Mouse (Mus musculus) T-helper 17 cell (primary cell): Measurements from ENCODE around the gene Slc39a7.

Source experiments
- in situ Hi-C, 2 experiments: fragments of 300-600 bp; cut with MboI, MseI; formaldehyde crosslinking; loops; 1 replicate in 1 of 2; 2 replicates in 1 of 2; pipeline ENCODE4 v1.15.1; 2025; ENCODE audit warnings: high pct_unique_total_duplicates in 2 of 2

The Slc39a7 gene

DNA sequence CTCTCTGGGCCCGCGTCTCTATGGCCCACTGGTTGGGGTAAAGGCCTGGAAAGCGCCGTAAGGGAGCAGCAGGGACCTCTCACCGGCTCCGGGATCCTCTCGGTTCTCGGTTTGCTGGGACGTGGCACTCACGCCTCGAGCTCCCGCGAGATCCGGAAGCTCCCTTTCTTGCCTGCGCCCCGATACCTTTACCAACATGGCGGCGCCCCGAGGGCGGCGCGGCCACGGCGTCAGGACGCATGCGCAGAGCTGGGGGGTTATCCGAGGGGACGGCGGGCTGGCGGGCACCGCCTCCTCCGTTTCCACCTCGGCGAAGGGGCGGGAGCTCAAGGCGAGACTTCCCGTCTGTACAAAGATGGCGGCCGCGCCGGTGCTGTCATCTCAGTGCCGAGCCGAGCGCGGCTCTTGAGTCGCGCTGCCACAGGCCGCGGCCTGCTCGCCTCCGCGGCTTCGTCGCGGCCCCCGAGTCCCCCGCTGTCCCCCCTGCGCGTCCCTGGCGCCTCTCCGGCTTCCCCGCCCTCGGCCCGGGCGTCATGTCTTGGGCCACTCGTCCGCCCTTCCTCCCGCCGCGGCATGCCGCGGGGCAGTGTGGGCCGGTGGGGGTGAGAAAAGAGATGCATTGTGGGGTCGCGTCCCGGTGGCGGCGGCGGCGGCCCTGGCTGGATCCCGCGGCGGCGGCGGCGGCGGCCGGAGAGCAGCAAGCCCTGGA, at the start of gene Slc39a7, which contains the start of gene Rxrb:
Gene Slc39a7 (minus strand): TSS at position 218 of the 709 bp plus-strand sequence.
Gene Rxrb (plus strand): TSS at position 348 of the 709 bp plus-strand sequence.
- in situ Hi-C loops = no loop called here

DNA sequence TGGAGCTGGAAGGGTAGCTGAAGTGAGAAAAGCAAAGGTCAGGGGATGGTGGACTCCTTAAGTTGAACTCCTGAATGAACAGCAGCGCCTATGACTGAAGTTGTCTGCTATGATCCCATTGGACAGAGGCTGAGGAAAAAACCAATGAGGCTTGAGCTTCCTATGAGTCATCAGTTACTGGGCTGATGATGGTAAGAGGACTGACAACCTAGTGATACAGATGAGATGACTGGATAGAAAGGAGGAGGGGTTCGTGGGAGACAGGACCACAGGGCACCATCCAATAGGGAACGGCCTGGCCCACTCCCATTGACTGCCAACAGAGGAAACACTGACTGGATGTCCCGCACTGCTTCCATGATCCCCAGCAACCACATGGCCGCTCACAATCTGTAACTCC, 48.1 kb upstream of the Slc39a7 start:
- in situ Hi-C loops = loop anchor here in 1 of 2 experiments (5.0 kb wide), 1 partner anchor 88 kb away; no protein-coding TSS in a partner anchor

DNA sequence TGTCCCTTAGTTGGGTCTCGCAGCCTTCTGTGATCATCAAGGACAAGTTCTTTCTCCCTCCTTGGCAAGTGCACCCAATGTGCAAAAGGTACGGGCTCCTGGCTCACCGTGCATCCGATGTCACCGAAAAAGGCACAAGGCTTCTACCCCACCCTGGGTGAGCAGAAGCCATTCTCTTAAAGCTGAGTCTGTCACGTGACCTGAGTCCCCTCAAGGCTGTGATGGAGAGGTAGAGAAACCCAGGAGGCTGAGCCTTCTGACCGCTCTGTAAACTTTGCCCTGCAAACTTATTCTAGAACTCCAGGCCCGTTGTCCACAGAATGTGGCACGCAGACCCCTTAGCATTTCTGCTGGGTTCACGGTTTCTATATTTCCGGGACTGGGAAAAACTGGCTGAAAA, 47.5 kb upstream of the Slc39a7 start:
- in situ Hi-C loops = no loop called here

DNA sequence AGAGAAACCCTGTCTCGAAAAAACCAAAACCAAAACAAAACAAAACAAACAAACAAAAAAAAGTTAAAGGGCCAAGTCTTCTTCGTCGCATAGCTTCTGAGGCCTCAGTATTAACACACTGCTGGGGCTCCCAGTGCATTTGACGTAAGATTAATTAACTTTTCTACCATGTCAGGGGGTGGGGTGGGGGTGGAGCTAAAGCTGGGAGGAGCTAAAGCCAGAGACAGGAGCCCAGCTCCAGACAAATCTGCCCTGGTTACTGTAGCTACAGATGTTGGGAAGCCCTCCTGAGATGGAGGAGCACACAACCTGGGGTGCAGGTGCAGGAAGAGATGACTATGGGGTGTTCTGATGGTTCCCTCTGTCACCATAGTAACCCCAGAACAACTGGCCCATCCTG, 46.7 kb upstream of the Slc39a7 start:
- in situ Hi-C loops = no loop called here

DNA sequence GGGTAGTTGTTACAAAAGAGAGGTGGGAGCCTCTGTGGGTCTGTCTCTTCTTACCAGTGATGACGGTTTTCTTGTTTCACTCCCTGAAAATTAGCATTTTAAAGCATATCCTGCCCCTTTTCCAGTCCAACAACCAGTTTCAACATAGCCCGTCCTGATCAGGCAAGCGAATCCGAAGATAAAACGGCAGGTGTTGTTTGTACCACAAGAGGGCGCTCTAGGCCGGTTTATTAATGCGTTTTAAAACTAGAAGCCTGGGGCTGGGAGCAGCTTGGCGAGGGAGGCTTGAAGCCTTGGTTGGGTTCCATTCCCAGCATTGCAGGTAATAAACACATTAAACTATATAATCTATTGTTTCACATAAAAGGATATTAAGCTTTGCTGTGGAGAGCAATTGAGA, 46.1 kb upstream of the Slc39a7 start:
- in situ Hi-C loops = no loop called here

DNA sequence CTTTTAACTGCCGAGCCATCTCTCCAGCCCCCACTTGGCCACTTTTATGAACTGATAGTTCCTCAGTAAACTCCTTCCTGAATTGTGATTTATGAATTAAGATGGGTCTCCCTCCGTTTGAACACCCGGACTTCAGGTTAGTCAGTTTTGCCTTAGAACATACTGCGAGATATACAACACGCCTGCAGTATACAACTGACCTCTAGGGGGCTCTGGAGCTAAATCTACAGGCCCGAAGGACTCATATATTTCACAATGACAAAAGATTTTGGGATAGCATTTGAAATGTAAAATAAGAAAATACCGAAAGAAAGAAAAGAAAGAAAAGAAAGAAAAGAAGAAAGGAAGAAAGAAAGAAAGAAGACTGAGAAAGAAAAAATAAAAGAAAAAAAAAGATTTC, 43.8 kb upstream of the Slc39a7 start:
- in situ Hi-C loops = no loop called here

DNA sequence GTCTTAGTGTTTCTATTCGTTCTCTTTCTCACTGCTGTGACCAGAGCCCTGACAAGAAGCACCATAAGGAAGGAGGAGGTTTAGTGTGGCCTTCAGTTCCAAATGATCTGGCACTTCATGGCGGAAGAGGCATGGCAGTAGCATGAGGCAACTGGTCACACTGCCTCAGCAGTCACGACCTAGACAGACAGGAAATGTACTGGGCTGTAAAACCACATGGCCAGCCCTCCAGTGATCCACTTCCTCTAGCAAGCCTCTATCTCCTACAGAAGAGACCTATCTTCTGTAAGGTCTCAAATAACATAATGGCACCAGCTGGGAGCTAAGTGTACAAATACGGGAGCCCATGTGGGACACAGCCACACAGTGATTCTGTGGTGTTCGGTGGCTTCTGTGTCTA, 40.6 kb upstream of the Slc39a7 start:
- in situ Hi-C loops = loop anchor here (5.0 to 25.0 kb wide), 2 partner anchors 95 to 765 kb away; partner anchors contain the start of genes Dxo (in 1 of the 2) and Stk19 (in 1 of the 2)

DNA sequence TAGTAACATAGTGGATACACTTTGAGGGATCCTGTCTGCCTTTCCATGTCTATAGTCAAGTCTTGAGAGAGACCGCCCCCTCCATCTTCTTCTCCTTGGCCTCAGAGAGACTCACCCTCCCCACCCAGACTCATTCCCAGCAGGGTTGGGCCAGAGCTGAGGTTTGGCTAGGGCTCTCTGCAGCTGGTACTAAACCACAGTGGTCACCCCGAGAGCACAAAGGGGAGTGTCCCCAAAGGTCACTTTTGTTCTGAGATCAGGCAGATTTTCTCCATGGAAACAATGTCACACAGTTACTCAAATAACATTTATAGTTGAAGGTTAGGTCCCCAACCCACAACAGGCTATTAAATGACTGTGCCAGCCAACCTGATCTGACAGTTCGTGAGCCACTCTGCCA, 37.4 kb upstream of the Slc39a7 start:
- in situ Hi-C loops = loop anchor here in 1 of 2 experiments (25.0 kb wide), 1 partner anchor 768 kb away; the partner anchor contains the start of genes Dxo and Stk19

DNA sequence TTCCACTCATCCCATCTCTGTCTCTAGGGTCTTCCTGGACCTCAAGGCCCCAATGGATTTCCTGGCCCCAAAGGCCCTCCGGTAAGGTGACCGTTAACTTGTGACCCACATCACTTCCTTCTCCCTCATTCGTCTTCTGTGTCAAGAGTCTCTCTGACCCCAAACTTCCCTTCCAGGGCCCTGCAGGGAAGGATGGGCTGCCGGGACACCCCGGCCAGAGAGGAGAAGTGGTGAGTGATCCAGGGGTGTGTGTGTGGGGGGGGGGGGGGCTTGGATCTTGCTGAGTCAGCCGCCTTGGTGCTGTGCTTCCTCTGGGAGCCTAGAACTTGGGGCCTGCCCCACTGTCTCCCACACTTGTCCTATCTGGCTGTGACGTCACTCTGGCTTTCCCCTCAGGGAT, 25.7 kb upstream of the Slc39a7 start:
- in situ Hi-C loops = loop anchor here (10.0 to 25.0 kb wide), 2 partner anchors 780 to 1468 kb away; partner anchors contain the start of genes Dxo (in 1 of the 2) and Stk19 (in 1 of the 2)

DNA sequence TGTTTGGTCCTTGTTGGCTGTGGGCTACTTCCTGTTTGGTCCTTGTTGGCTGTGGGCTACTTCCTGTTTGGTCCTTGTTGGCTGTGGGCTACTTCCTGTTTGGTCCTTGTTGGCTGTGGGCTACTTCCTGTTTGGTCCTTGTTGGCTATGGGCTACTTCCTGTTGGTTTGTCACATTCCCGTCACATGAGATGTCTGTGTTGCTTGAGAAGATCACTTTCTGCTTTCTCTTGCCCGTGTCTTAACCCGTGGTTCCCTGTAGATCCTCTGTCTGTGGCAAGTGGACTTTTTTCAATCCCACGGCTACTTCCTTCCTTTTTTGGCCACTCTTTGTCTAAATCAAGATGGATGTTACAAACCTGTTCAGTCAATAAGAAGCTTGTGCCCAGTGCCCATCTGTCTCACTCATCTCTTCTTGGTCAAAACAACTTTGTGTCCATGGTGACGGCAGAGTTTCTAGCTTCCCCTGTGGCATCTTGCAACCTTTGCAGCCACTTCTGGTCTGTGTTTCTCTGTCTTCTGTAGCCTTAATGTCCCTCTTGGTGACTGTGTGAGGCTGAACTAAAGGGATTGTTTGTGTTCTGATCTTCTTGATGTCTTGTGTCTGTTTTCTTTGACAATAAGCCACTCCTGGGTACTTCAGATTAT, 16.0 kb upstream of the Slc39a7 start:
- in situ Hi-C loops = no loop called here

DNA sequence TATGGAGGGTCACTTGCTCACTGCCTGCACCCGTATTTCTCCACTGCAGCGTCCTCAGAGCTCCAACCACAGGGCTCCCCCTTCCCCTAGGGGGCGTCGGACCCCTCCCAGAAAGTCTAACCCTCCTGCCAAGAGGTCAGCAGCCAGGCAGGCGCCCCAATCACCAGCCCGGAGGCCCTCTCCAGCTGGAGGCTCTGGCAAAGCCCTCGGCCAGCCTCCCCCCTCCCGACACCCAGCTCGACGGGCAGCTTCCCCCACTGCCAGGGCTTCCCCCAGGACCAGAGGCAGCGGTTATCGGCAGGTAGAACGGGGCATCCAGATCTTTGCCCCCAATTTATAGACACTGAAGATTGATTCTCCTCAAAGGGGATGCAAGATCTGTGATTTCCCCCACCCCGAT, 14.5 kb upstream of the Slc39a7 start:
- in situ Hi-C loops = no loop called here

DNA sequence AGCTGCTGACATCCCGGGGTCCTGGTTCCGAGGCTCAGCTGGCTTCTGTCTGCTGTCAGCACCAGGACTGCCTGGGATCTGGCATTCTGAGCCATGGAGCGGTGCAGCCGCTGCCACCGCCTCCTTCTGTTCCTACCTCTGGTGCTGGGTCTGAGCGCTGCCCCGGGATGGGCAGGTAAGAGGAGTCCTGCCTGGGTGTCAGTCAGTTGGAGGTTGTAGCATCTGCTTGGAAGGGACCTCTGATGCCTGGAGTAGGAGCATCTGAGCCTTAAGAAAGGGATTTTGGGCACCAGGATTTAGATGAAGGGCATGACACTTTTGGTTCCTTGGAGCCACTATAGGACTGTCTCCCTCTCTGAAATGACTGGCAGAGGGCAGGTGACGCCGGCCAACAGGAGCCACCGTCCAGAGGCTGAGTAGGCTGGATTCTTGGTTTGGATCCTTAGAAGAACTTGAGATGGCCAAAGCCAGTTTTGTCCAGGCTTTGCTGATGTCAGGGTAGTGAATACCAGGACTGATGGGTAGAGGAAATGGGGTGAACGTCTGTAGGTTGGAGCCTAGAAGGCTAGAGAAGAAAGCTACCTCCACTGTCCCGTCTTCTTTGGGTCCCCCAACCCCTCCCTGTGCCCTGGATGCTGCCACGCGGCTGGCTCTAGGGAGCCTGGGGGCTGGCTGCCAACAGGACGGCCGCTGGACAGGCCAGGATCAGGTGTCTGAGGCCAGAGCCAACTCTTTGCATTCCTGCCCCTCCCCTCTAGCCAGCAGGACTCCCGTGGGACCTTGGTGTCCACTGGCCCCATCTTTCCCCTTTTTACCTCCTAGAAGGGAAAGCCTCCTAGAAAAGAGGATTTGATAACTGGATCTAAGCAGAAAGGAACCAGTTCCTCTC, 8.3 kb upstream of the Slc39a7 start:
- in situ Hi-C loops = loop anchor here in 1 of 2 experiments (5.0 kb wide), 1 partner anchor 127 kb away; no protein-coding TSS in a partner anchor

DNA sequence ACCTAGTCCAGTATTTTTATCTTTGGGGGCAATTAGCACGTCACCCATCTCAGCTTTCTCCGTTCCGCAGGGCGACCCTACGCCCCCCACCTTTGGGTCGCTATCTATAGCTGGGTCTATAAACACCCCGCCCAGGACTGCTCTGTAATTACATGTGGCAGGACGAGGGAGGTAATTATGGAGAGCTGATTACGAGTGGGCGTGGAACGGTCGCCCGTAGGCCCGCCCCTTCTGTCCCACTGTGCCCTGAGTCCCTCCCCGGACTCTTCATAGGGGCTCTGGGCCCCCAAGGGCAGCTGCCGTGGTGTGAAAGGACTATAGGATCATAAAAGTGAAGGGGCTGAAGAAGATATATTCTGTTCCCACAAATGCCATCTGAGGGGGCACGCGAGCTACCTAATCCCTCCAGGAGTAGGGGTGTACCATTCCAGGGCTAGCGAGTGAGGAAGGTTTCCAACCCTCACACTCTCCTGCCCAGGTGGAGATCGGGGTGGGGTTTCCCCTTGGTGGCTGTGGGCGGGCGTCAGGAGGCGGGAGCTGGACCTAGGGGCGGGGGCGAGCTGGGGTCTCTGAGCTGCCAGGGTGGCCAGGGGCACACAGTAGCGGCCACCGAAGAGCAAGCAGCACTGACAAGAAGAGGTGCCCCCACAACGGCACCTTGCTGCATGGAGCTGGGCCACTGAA, 7.5 kb upstream of the Slc39a7 start, which contains the start of gene Col11a2:
Gene Col11a2 (plus strand): TSS at position 560 of the 684 bp plus-strand sequence.
- in situ Hi-C loops = loop anchor here in 1 of 2 experiments (5.0 kb wide), 1 partner anchor 128 kb away; no protein-coding TSS in a partner anchor

DNA sequence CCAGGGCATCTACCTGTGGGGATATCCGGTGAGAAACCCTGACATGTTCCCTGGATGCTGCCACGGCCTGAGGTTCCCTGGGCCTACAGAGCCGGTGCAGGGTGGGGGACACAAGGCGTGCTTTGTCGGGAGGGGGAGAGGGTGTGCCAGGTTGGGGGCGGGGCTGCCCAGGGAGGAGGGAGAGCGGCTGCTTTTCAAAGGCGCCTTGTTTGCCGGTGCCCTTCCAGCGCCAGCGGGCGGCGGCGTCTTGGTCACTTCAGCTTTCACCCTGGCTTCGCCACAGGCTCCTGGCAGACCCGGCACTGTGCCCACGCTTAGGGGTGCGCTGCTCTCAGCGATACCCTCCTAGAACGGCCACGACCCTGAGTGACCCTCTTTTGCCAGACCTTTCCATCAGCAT, 7.0 kb upstream of the Slc39a7 start:
- in situ Hi-C loops = loop anchor here in 1 of 2 experiments (5.0 kb wide), 1 partner anchor 129 kb away; no protein-coding TSS in a partner anchor

DNA sequence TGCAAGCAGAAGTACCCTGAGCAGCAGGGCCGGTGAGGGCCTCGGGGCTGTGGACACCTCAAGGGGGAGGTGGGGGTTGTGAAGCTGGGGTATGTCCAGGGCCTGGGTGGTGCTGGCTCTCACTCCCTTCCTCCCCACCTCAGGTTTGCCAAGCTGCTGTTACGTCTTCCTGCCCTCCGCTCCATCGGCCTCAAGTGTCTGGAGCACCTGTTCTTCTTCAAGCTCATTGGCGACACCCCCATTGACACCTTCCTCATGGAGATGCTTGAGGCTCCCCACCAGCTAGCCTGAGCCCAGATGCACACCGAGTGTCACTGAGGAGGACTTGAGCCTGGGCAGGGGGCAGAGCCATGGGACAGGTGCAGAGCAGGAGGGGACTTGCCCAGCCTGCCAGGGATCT, 5.8 kb upstream of the Slc39a7 start:
- in situ Hi-C loops = loop anchor here in 1 of 2 experiments (5.0 kb wide), 1 partner anchor 130 kb away; no protein-coding TSS in a partner anchor

DNA sequence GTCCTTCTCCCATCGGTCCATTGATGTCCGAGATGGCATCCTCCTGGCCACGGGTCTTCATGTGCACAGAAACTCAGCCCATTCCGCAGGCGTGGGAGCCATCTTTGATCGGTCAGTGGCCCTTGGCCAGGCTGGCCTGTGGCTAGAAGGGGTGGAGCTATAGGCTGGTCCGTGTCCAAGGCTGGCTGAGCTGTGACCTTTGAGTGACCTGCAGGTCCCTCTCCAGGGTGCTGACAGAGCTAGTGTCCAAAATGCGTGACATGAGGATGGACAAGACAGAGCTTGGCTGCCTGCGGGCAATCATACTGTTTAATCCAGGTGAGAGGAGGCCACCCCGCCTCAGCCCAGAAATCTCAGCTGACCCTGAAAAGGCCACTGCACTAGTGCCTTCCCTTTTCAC, 5.2 kb upstream of the Slc39a7 start:
- in situ Hi-C loops = loop anchor here in 1 of 2 experiments (5.0 kb wide), 1 partner anchor 131 kb away; no protein-coding TSS in a partner anchor

DNA sequence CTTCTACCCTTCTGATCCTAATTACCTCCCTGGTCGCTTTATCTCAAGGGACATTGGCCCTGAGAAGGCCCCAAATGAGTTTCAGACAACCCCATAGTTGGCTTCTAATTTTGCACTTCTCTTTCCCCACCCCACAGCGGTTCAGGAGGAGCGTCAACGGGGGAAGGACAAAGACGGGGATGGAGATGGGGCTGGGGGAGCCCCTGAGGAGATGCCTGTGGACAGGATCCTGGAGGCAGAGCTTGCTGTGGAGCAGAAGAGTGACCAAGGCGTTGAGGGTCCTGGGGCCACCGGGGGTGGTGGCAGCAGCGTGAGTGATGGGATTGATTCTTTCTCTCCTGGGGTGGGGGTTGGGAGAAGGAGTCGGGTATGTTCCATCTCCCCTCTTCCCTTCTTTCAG, 4.0 kb upstream of the Slc39a7 start:
- in situ Hi-C loops = loop anchor here in 1 of 2 experiments (5.0 kb wide), 1 partner anchor 132 kb away; no protein-coding TSS in a partner anchor

DNA sequence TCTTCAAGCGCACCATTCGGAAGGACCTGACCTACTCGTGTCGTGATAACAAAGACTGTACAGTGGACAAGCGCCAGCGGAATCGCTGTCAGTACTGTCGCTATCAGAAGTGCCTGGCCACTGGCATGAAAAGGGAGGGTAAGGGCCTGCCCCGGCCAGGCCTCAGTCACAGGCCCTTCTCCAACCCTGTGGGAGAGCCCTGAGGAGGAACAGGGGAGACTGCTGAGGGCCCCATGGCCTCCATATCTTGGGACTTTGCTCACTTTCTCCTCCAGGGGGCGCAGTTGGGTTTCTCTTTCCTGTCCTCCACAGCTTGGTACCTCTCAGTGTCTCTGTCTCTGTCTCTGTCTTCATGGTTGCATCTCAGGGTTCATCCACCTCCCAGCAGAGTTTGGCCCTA, 2.6 kb upstream of the Slc39a7 start:
- in situ Hi-C loops = no loop called here

DNA sequence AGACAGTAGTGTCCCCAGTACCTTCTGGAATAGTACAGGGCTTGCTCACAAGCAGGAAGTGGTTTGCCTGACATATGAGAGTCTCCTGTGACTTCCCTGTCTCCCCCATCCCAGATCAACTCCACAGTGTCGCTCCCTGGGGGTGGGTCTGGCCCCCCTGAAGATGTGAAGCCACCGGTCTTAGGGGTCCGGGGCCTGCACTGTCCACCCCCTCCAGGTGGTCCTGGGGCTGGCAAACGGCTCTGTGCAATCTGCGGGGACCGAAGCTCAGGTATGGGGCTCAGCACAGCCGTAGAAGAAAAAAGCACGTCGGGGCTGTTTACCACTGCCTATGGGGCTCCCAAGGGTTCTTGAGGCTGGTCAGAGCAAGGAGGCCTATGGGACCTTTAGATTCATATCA, 2.0 kb upstream of the Slc39a7 start:
- in situ Hi-C loops = no loop called here

DNA sequence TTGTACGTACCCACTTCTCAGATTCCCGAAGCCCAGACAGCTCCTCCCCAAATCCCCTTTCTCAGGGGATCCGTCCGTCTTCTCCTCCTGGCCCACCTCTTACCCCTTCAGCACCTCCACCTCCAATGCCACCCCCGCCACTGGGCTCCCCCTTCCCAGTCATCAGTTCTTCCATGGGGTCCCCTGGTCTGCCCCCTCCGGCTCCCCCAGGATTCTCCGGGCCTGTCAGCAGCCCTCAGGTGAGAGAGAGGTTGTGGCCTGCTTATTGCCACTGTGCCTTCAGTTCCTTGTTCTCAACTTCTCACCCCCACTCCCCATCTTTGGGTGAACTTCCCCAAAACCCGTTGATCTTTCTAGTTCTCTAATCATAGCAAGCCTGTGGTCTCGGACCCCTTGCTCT, 1.3 kb upstream of the Slc39a7 start:
- in situ Hi-C loops = no loop called here
